Mouse (Mus musculus) kidney, postnatal 4 days (tissue): ENCODE results near the gene Tada2a.
A peak's percentile ranks its signal among the peaks of the same experiment; 100 is the strongest.

Experiments used
- DNase-seq, 2 experiments: peaks; one replicate each; pipeline ENCODE4 v3.0.0; 2021; ENCODE audit warnings: mixed read lengths in 2 of 2

Tada2a gene

GRCm38 (mm10) chr11:84128943-84129798 lies at the start of gene Tada2a, which contains the start of gene Acaca:
TSS of gene Tada2a (minus strand) at chr11:84129600.
TSS of gene Acaca (plus strand) at chr11:84129672.
- DNase-seq: peak; percentile 85 to 89

- DNase-seq: no peak
These were observed 49.2 kb upstream of the Tada2a start for GRCm38 (mm10) chr11:84178571-84178970.

GRCm38 (mm10) chr11:84172539-84173435 lies 43.4 kb upstream of the Tada2a start:
- no peak for DNase-seq

GRCm38 (mm10) chr11:84168701-84169288 lies 39.4 kb upstream of the Tada2a start:
- DNase-seq: peak; percentile 42 to 62

- DNase-seq: no peak
These were observed 37.7 kb upstream of the Tada2a start, which contains the start of gene Gm11437 for GRCm38 (mm10) chr11:84167046-84167526. TSS of gene Gm11437 (minus strand) at chr11:84167476.

- no peak for DNase-seq
These were observed 35.2 kb upstream of the Tada2a start for GRCm38 (mm10) chr11:84164561-84164960.

- DNase-seq: no peak
These were observed 34.7 kb upstream of the Tada2a start for GRCm38 (mm10) chr11:84164123-84164522.

- DNase-seq: no peak
These were observed 27.3 kb upstream of the Tada2a start for GRCm38 (mm10) chr11:84156535-84157262.

- DNase-seq: peak in 1 of 2 experiments; percentile 9
These were observed 21.5 kb upstream of the Tada2a start for GRCm38 (mm10) chr11:84150884-84151283.

- DNase-seq: no peak
These were observed 16.7 kb upstream of the Tada2a start for GRCm38 (mm10) chr11:84146081-84146480.

GRCm38 (mm10) chr11:84145201-84145798 lies 15.9 kb upstream of the Tada2a start:
- DNase-seq: no peak

- DNase-seq: peak; percentile 64 to 68
These were observed 12.4 kb upstream of the Tada2a start for GRCm38 (mm10) chr11:84141752-84142151.

- no peak for DNase-seq
These were observed 7.1 kb upstream of the Tada2a start for GRCm38 (mm10) chr11:84136453-84136852.

GRCm38 (mm10) chr11:84134331-84134860 lies 5.0 kb upstream of the Tada2a start:
- no peak for DNase-seq

- no peak for DNase-seq
These were observed 392 bp upstream of the Tada2a start for GRCm38 (mm10) chr11:84129799-84130185.

- DNase-seq: peak in 1 of 2 experiments; percentile 17
These were observed 1.4 kb downstream of the Tada2a start for GRCm38 (mm10) chr11:84127977-84128376.

- no peak for DNase-seq
These were observed 8.1 kb downstream of the Tada2a start for GRCm38 (mm10) chr11:84121051-84121956.

- no peak for DNase-seq
These were observed 12.0 kb downstream of the Tada2a start for GRCm38 (mm10) chr11:84117431-84117830.

- no peak for DNase-seq
These were observed 13.2 kb downstream of the Tada2a start for GRCm38 (mm10) chr11:84116221-84116620.

GRCm38 (mm10) chr11:84115646-84116045 lies 13.8 kb downstream of the Tada2a start:
- no peak for DNase-seq
